Mouse (Mus musculus): ENCODE measurements around the gene Gskip.

Gskip gene

DNA sequence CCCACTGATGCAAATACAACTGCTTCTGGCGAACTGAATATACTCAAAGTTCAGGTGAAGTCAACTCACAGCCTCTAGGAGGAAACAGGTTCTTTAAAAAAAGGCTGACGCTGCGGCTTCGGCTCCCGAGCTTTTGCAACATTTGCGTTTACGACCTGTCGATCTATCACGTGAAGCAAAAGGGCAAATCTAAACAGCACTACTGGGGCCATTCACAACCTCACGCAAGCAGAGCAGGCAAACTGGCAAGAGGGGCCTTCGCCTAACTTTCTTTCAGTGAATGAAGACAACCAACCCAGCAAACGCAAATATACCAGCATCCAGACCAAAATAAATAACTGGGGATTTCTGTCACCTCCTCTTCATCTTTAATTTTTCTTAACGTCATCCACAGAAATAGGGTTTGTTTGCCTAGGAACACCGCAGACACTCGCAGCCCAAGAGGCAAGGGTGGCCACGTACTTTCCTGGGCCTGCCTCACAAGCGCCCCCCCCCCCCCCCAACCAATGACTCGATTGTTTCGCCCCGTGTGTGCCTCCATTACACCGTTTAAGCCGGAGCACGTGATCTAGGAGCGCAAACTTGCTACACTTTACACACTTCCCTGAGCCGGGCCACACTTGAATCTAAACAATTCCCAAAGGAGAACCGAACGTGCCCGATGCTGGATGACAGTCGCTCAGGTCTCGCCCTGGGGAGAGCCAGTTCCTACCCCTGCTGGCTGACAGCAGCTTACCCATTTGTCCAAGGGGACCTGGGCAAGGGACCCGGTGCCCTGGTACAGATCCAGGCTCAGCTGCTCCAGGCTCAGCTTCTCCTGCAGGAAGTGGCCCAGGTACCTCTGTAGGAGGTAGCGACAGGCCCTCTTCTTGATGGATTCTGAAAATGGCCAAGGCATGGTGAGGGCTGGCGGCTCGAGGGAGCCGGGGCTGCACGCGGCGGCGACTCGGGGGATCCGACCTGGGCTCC lies at the start of gene Gskip:
Gskip (plus strand) TSS at position 897 of the 969 bp plus-strand sequence.
- DNase-seq (ENCODE audit: extremely low spot score, low spot score), result peak; percentile 71

DNA sequence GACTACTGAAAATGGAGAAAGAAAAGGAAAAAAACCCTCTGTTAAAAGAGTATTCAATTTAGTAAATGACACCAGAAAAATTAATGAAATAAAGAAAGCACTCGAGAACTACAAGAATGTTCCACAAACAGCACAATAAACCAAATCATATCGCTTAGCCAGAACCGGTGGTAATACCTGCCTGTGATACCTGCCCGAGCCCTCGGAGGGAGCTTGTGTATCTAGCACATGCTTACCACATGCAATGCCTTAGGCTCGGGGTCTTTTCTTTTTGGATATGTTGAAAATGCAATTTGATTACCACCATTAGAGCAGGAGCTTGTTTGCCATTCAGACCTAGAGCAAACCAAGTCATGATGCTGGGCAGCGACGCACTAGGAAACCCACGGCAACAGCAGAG lies 48.1 kb upstream of the Gskip start:
- DNase-seq (ENCODE audit: extremely low spot score, low spot score), result no peak

DNA sequence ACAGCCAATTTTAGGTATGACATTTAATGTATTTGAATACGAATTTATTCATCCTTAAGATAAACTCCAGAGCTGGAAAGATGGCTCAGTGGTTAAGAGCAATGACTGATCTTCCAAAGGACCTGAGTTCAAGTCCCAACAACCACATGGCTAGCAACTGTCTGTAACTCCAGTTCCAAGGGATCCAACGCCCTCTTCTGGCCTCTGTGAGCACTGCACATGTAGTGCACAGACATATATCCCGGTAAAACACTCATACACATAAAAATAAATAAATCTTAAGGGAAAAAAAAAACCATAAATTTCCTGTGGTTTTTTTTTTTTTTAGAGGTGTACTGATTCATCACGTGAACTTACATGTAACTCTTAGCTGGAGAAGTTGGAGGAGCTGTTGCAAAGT lies 47.1 kb upstream of the Gskip start:
- DNase-seq (ENCODE audit: extremely low spot score, low spot score), result no peak

DNA sequence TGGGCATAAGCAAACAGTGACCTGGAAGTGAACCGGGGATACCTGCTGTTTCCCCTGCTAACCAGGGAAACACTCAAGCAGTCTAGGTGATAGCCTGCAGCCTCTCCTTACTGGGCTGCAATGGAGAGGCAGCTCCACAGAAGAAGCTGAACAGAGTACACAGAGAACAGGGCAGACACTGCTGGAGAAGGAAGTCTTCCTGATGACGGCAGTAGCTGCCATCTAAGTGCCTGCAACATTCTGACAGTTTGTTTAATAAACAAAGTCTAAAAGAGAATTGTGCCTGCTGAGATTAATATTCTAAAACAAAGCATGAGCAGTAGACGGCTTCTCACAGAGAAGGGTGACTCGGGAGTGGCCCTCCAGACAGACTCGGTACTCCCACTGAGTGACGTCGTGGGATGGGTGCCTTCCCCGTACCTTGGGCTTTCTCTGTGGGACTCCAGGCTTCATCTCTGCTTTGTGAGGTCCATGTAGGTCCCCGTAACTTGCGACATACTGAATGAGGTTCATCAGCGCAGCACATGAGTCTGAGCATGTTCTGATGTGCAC lies 41.8 kb upstream of the Gskip start:
- DNase-seq (ENCODE audit: extremely low spot score, low spot score), result no peak

DNA sequence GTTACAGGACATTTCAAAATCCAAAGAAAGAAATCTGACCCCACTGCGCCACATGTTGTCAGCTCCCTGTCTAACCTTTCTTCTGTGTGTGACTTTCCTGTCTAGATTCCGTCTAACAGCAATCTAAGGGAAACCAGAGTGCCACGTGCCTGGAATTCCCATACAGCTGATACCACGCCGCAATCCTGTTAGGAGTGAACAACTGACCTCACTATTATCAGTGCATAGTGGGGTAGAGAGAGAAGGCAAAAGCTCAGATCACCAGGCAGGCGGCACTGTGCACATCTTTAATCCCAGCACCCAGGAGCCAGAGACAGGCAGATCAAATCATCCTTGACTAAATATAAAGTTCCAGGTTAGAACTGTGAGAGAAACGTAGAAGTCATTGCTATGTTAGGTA lies 28.8 kb upstream of the Gskip start:
- no peak for DNase-seq (ENCODE audit: extremely low spot score, low spot score)

DNA sequence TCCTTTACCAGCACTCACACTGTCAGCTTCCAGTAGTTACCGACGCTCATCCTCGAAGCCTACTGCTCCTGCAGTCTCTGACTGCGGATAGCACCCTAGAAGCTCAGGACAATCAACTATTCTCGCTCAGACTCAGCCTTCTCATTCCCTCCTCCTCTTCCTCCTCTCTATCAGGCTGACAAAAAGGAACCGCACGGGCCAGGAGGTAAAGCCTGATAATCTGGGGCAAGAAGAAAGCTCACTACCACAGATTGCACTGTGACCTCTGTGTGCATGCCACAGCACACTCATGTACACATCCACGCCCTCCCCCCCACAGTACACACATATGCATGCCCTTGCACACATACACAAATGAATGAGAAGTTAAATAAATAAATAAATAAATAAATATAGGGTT lies 8.4 kb upstream of the Gskip start:
- DNase-seq (ENCODE audit: extremely low spot score, low spot score), result no peak

DNA sequence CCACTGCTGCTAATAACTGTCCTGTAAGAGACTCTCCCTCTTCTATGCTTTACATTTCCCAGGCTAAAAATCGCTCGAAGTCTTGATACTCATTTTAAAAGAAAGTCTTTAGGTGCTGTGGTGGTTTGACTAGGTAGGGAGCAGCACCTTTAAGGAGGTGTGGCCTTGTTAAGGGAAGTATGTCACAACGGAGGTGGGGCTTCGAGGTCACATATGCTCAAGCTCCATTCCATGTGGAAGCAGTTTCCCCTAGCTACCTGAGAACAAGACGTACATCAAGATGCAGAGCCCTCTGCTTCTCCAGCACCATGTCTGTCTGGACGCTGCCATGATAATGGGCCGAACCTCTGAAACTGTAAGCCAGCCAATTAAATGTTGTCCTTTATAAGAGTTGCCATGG lies 6.4 kb upstream of the Gskip start:
- no peak for DNase-seq (ENCODE audit: extremely low spot score, low spot score)

DNA sequence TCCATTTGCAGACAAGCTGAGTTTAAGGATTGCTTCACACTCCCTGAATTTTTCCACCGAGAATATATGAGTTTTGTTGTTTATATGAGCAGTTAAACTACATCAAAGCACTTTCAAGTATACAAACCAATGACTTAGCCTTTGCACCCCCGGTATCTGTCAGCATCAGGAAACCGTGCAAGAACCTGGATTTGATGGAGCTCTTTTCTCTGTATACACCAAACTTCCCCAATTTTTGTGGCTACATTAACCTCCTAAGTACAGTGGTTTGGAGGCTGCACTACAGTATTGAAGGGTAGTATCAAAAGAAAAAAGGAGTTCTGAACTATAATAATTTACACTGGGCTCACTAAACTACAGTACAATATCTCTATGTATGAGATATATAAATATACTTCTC lies 5.9 kb upstream of the Gskip start:
- DNase-seq (ENCODE audit: extremely low spot score, low spot score), result no peak

DNA sequence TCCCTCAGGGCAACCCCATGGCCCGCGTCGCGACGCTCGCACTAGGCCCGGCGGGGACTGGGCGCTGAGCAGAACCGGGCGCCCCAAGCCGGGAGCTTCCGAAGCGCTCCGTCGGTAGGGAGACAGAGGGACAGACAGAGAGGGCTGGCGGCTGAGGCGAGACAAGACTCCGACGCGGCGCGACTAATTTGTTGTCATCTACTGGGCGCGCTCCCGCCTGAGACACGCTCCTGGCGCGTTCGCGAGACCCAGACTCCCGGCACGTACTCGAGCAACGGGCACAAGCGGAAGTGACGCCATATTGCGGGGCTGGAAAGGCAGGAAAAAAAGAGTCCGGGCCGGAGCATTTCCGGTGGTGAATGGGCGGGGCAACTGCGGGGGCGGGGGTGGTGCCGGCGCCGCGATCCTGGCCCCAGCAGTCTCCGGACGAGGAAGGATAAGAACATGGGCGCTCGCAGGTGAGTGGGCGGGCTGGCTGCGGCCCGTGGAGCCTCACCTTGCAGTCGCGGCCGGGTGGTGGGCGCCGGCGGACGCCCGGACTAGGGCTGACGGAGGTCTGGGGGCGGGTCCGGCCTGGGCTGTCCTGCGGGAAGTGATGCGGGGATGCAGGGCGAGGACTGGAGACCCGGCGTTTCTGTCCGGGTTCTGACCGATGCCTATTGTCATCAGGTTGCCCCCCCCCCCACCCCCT lies 517 bp downstream of the Gskip start, which contains the start of gene Atg2b:
Atg2b (minus strand) TSS at position 211 of the 691 bp plus-strand sequence.
- DNase-seq (ENCODE audit: extremely low spot score, low spot score), result peak; percentile 99

DNA sequence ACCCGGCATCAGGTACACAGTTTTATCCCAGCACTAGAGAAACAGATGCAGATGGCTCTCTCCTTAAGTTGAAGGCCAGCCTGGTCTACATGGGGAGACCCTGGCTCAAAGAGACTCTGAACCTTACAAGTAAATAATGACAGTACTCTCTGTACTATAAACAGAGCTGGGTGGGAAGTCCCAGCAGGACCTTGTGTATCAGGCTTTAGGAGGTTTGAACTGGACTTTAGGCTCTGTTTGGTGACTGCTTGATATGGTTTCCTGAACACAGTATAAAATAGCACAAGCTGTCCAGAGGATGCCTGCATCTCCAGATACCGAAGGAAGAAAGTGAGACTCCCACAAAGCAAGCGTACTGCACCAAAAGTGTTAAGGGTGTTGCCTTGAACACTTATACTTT lies 2.2 kb downstream of the Gskip start:
- DNase-seq (ENCODE audit: extremely low spot score, low spot score), result no peak

DNA sequence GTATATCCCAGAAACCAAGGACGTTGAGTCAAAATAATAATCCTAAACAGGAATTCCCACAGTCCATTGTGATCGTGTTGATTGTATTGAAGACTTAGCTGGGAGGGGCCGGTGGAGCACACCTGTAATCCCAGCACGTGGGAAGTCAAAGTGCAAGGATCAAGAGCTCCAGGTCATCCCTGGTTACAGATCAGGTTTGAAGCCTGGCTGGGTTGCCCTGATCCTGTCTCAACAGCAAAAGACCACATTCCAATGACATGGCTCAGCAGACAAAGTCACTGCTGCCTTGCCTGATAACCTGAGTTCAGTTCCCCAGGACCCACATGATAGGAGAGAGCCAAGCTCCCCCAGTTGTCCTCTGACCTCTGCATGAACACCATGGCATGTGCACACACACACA lies 2.8 kb downstream of the Gskip start:
- no peak for DNase-seq (ENCODE audit: extremely low spot score, low spot score)

DNA sequence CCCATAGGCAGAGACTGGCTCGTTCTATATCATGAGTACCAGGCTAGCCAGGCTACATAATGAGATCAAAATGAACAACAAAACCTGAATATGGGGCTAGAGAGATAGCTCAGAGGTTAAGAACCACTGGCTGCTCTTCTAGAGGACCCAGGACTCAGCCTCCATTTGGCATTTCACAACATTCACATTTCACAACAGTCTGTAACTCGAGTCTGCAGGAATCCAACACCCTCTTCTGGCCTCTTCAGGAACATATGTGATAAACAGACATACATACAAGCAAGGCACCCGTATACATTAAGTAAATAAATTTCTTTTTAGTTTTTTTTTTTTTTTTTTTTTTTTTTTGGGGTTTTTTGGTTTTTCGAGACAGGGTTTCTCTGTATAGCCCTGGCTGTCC lies 3.9 kb downstream of the Gskip start:
- DNase-seq (ENCODE audit: extremely low spot score, low spot score), result no peak

DNA sequence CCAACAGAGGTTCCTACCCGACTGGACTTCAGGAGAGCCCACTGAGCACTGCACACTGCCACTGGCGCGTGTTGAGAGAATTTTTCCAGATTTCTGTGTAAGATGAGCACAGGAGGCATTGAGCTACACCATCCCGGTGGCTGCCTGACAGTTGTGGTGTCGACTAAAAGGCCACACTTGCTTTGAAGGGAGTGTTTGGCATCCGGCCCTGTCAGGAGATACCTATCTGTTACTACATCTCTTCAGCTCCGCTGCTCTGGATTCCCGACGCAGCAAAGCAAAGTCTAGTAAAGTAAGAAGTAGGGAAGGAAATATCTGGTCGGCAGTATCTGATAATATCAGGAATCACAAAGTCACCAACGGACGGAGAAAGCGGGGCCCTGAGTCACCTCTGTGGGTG lies 4.8 kb downstream of the Gskip start:
- DNase-seq (ENCODE audit: extremely low spot score, low spot score), result no peak

DNA sequence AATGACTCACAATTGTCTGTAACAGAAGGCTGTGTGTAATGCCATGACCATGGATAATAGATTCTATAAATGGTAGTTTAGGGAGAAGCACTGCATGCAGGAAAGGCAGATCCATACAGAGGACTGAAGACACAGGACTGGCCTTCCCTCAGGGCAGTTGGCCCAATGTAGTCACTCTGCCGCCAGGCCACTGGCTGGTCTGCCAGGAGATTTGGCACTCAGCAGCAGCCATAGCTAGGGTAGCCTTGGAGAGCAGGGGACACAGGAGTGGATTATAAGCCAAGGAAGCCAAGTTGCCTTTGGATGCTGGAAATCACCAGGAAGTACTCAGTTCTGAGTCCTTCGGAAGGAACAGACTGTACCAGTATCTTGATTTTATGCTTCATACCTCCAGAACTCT lies 9.4 kb downstream of the Gskip start:
- no peak for DNase-seq (ENCODE audit: extremely low spot score, low spot score)

DNA sequence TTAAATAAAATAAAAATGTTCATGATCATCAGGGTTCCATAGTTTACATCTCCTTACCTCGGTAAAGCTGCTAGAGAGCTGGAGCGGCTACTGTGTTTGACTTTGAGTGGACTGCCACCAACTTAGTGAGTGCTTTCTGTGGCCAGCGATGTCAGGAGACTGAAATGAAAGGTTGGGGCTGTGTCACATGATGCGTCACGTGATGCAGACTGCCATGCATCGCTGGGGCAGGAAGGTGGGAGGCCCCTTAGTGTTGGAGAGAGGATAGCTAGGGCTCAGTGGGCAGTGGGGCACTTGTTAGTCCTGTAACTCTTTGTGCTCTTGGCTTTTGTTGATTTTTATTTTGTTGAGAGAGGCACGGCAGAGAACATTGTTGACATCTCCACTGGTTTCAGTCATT lies 11.2 kb downstream of the Gskip start:
- DNase-seq (ENCODE audit: extremely low spot score, low spot score), result no peak

DNA sequence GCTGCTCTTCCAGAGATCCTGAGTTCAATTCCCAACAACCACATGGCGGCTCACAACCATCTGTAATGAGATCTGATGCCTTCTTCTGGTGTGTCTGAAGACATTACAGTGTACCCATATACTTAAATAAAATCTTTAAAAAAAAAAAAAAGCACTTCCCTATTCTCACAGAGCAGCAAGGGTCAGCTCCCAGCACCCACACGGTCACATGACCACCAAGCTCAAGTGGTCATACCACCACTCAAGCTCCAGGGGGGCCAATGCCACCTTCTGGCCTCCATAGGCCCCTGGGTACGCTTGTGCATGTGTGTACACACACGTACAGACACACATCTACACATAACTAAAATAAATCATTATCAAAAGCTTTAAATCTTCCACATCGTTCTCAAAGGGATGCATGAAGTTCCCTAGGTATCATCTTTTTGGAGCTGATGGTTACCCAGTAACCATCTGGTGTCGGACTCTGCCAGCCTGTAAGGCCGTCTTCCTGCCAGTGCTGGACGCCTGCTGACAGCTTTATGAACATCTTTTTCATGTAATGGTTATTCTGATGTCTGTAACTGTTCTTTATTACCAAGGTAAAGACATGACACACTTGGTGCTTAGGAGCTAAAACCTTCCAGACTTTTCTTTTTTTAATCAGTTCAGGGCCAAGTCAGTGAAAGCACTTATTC lies 12.6 kb downstream of the Gskip start:
- no peak for DNase-seq (ENCODE audit: extremely low spot score, low spot score)

DNA sequence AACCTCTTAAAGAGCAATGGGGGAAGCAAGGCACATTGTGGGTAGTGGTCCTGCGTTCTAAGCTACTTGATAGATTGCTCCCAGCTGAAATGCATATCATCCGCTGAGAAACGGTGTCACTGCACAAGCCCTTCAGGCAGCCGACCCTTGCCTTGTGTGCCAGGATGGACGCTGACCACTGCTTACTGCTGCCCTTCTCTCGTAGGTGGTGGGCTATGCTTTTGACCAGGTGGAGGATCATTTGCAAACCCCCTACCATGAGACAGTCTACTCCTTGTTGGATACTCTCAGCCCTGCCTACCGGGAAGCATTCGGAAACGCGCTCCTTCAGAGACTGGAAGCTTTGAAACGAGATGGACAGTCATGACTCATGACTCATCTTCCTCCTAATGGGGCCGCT lies 15.8 kb downstream of the Gskip start:
- no peak for DNase-seq (ENCODE audit: extremely low spot score, low spot score)

DNA sequence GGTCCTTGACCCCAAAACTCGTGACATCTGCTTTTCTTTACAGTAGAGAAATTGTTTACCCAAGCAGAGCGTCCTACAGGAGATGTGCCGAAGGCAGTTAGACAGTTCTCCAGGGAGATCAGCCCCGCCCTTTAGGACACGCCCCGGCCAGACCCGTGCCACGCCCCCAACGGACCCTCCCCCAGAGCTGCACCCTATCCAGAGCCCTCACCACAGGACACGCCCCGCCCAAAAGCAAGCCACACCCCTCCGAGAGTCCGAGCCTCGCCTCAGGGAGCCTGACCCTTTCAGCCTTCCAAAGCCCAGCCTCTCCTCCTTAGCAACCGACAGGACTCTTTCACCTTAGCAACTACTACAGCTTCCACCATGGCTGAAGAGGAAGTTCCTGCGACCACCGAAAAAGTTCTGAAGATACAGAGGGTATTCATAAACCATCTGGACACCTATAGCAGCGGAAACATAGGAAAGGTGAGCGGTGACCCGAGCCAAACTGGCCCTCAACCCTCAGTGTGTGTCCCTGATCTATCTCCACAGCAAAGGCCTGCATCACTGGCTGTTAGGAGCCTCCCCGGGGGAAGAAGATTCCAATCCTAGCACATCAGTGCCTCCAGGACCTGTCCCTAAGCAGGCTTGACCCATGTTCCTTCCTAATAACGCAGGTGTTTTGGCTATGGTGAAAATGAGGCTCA lies 21.3 kb downstream of the Gskip start, which contains the start of gene Ak7:
Ak7 (plus strand) TSS at position 178 of the 689 bp plus-strand sequence.
- DNase-seq (ENCODE audit: extremely low spot score, low spot score), result peak; percentile 90

DNA sequence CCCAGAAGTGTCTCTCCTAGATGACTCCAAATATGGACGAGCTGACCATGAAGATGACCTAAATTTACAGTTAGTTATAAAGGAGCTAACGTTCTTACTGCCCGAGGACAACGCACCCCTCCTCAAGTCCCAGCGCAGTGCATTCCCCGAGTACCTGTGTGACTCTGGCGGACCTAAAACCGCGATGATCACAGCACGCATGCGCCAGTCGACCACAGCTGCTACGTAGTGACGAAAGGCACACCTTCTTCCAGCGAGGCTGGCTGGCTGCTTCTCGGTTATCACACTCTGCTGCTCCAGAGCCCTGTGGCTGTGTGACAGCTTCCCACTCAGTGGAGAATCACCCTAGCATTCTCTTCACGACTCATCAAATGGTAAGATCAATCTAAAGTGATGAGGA lies 34.0 kb downstream of the Gskip start:
- DNase-seq (ENCODE audit: extremely low spot score, low spot score), result no peak

DNA sequence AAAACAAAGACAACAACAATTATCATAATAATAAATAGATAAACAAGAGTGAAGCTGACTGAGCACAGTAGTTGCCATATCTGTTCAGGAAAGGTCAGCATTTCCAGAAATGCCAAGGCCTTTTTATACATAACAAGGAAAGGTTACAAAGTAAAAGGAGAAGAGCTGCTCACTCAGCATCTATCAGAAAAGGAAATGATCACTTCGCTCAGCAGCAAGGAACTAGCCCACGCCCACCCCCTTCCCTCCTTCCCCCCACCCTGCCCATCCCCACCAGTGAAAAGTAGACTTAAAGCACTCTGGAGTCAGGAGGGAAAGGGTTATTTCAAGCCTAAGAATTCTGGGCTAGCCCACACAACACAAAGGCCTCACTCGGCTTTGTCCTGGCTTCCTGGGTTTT lies 35.6 kb downstream of the Gskip start:
- DNase-seq (ENCODE audit: extremely low spot score, low spot score), result no peak

Measured in neural tube, embryonic 10.5 days (tissue).